Mouse (Mus musculus) liver, adult 2 months (tissue): ENCODE measurements around the gene Abcc9. TPM values are rescaled to one million over a fixed set of nuclear protein-coding genes. Genes with fewer than 3 reads are reported as not detected.

ENCODE experiments used
- DNase-seq: peaks from one replicate; pipeline ENCODE4 v3.0.0-alpha.2; 2011; ENCODE audit warnings: low read depth, low spot score; ENCODE audit errors: extremely low read depth
- H3K27ac ChIP-seq: fragments of 200-500 bp; replicated peaks from 2 replicates; pipeline ENCODE4 v1.5.1; 2012; ENCODE audit warnings: low read depth, mild to moderate bottlenecking, control low read depth, inconsistent platforms, low read length; ENCODE audit not compliant: insufficient read depth
- H3K27me3 ChIP-seq: fragments of 200-500 bp; 2 replicates; pipeline ENCODE4 v1.6.1; 2012; ENCODE audit warnings: mild to moderate bottlenecking, moderate library complexity, low read length, inconsistent platforms; ENCODE audit not compliant: control insufficient read depth, insufficient read depth
- H3K36me3 ChIP-seq: fragments of 200-500 bp; 2 replicates; pipeline ENCODE4 v1.6.1; 2012; ENCODE audit warnings: low read length, inconsistent platforms; ENCODE audit not compliant: control insufficient read depth, insufficient read depth
- H3K4me1 ChIP-seq: fragments of 200-500 bp; 2 replicates; pipeline ENCODE4 v1.6.1; 2011; ENCODE audit warnings: low read length; ENCODE audit not compliant: control insufficient read depth, insufficient read depth
- H3K4me3 ChIP-seq: fragments of 200-500 bp; 2 replicates; pipeline ENCODE4 v1.5.1; 2011; ENCODE audit warnings: low read depth, mild to moderate bottlenecking, control low read depth, low read length, moderate library complexity; ENCODE audit not compliant: insufficient read depth
- H3K79me2 ChIP-seq: fragments of 200-500 bp; 2 replicates; pipeline ENCODE4 v1.6.1; 2012; ENCODE audit warnings: inconsistent platforms, mild to moderate bottlenecking, low read length, moderate library complexity; ENCODE audit not compliant: control insufficient read depth, insufficient read depth
- H3K9ac ChIP-seq: fragments of 200-500 bp; 2 replicates; pipeline ENCODE4 v1.6.1; 2012; ENCODE audit warnings: low read depth, mild to moderate bottlenecking, control low read depth, inconsistent platforms, low read length
- CTCF ChIP-seq: fragments of 200-500 bp; IDR thresholded peaks from 2 replicates; pipeline ENCODE4 v1.5.1; 2011; ENCODE audit warnings: low read depth, low read length, control low read depth
- POLR2A ChIP-seq: fragments of 200-500 bp; IDR thresholded peaks from 2 replicates; pipeline ENCODE4 v1.6.1; 2011; ENCODE audit warnings: low read length, control low read depth; ENCODE audit not compliant: insufficient read depth; ENCODE audit errors: extremely low read depth
- WGBS: fragments of 180-500 bp; shearing (Covaris S2); methylation state at CpG from one replicate; pipeline ENCODE4 v1.1.7; 2018; 5-methylcytosine and 5-hydroxymethylcytosine counted together
- polyA plus RNA-seq: library from polyadenylated mRNA; depleted of rRNA; stranded (reverse); fragments of >200 nt; gene quantifications from 2 replicates; pipeline ENCODE4 v1.2.3, GENCODE M21; 2012; rRNA removed
- total RNA-seq: library from RNA; depleted of rRNA; stranded (reverse); fragments of >200 nt; gene quantifications from 2 replicates; pipeline ENCODE4 v1.2.3, GENCODE M21; 2014; rRNA removed

Abcc9 gene
- total RNA-seq, result 12.3 and 17.3 TPM in 2 replicates
- polyA plus RNA-seq, result 2.3 and 3.3 TPM in 2 replicates

DNA sequence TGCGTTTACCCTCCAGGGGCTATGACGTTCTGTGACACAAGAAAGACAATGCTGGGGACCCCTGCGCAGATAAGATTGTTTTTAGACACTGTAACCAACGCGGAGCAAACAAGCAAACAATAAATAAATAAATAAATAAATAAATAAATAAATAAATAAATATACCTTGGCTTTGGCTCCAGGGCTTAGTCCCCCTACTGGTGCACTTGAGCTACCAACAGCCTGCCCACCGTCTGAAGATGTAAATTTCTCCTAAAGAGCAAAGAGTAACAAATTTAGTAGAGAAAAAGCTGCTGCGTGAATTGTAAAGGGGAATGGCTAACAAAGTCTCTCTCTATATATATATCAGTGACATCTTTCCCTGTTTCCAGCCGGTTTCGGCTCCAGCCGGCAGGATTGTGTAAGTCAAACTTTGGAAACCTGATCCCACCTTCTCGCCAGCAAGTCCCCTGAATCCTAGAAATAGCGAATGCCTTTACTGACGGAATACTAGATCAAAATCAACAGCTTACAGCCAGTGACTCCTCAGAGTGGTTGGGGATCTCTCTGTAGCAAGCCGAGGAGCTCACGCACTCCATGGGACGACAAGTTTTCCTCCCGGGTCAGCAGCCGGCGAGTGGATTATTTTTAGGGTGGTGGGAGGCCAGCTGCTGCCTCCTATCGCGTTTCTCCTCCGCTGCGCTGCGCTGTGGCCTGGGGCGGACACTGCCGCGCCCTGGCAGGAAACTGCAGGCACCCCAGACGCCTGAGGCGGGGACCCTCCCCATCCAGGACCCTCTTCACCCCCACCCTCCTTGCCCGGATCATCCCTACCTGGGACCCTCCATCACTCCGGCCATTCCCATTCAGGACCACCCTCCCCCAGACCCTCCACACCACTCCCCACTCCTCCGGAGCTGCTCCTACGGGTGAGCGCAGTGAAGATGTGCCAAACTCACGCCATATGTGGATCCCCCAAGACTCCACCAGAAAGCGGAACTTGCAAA is at the start of gene Abcc9:
Gene Abcc9, minus strand, starts transcription at position 664 of the 986 bp plus-strand sequence.
- Histone ChIP-seq H3K27me3 (peaks cover 7% of the 10 kb centered on the region; the same call in 1 of the 2 replicates), H3K79me2 (no peaks in the 10 kb centered on the region), H3K4me3 (peak within 1 kb of the TSS; percentile 58), H3K36me3 (no peaks in the 10 kb centered on the region), H3K27ac (peak within 1 kb of the TSS; percentile 73), H3K4me1 (no peaks in the 10 kb centered on the region), H3K9ac (peak within 1 kb of the TSS; percentile 60)
- TF ChIP-seq POLR2A, result no peak
- no peak; the same call in 1 of the 2 replicates for TF ChIP-seq CTCF
- WGBS, result 9% methylated on average over 36 of the region's 36 CpGs
- DNase-seq, result no peak

DNA sequence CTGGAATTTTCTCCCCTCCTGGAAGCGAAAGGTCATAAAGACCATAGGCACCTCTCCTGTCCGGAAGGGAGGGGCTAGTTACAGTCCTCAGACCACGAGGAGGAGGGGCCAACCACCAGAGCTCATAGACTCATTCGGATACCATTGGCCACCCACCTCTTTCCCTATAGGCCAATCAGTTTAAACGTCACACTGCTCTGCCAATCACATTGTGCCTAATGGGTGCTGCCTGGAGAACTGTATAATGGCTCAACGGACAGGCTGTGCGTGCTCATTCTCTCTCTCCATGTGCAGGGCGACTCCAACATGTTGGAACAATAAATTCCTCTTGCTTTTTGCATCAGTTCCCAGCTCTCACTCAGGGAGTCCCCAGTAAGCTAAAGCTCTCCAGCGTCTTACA is 49.2 kb upstream of the Abcc9 start:
- TF ChIP-seq POLR2A, result no peak
- no peak for TF ChIP-seq CTCF
- 77% methylated on average over 9 of the region's 9 CpGs for WGBS

DNA sequence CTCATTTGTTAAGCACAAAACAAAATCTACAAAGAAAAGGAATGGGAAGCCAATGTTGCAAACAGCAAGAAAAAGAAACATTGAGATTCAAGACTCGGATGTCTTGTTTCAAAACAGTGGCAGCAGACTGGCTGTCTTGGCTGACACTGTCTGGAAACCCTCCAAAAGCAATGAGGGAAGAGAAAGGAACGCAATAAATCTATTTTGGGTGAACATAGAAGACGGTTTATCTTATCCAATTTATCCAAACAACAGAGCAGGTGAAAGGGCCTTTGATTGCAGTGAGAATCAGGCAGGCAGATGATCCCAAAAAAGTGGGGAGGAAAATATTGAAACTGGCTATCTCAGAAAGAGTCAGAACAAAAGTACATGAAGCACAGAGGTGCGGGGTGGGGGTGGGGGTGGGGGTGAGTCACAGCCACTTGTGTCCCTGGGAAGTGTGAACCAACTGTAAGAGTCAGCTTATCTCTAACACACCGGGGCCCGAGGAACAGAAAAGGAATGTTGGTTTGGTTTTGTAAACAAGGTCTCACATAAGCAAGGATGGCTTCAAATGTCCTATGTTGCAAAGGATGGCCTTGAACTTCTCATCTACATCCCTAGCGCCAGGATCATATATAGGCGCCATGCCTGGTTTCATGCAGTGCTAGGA is 46.1 kb upstream of the Abcc9 start:
- no peaks in the 10 kb centered on the region for H3K79me2 ChIP-seq
- no peak overlapping the region for H3K9ac ChIP-seq
- 25% methylated on average over 8 of the region's 8 CpGs for WGBS
- H3K4me1 ChIP-seq, result peaks cover 10% of the 10 kb centered on the region; the same call in 1 of the 2 replicates
- no peak for TF ChIP-seq CTCF
- TF ChIP-seq POLR2A, result no peak
- no peak overlapping the region for H3K4me3 ChIP-seq
- DNase-seq, result peak; percentile 86
- peak overlapping the region; percentile 72 for H3K27ac ChIP-seq
- no peaks in the 10 kb centered on the region for H3K27me3 ChIP-seq
- no peaks in the 10 kb centered on the region for H3K36me3 ChIP-seq

More for the DNA sequence above, 49.2 kb upstream of the Abcc9 start:
- no peak overlapping the region for H3K27ac ChIP-seq
- no peaks in the 10 kb centered on the region for H3K79me2 ChIP-seq
- H3K9ac ChIP-seq, result no peak overlapping the region
- H3K27me3 ChIP-seq, result no peaks in the 10 kb centered on the region
- peaks cover 10% of the 10 kb centered on the region; the same call in 1 of the 2 replicates for H3K4me1 ChIP-seq
- DNase-seq, result no peak
- H3K36me3 ChIP-seq, result no peaks in the 10 kb centered on the region
- H3K4me3 ChIP-seq, result no peak overlapping the region

DNA sequence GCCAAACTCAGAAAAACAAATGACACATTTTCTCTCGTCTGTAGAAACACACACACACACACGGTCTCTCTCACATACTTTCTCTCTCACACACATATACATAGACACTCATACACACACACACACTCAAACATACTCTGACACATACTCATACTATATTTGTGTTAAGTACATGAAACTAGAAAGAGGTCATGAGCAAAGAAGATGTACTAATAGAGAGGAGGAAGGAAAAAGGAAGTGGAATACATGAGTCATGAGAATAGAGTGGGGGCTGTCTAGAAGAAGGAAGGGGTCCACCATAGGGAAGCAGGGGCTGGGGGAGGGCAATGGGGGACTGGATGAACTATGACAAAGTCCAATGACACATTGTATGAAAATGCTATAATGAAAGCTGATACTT is 45.0 kb upstream of the Abcc9 start:
- no peak overlapping the region for H3K9ac ChIP-seq
- 69% methylated on average over 2 of the region's 2 CpGs for WGBS
- no peak overlapping the region for H3K4me3 ChIP-seq

DNA sequence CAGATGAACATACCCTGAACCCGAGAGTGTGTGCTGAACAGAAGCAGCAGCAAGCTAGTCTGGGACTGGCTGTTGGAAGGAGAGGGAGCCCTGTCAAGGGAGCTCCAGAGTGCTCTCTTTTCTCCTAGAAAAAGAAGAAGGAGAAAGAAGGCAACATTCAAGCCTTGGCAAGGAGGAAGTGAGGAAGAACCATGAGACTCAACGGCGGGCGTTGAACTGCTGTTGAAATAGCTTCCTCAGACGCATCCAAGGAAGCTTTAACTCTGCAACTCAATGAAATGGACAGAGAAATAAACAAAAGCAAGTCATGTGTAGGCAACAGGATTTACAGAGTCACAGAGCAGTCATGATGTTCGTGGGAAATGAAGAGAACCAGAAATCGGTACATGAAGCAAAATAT is 44.6 kb upstream of the Abcc9 start:
- Histone ChIP-seq H3K9ac (no peak overlapping the region), H3K27me3 (no peaks in the 10 kb centered on the region), H3K36me3 (no peaks in the 10 kb centered on the region), H3K4me3 (no peak overlapping the region), H3K27ac (peak overlapping the region; percentile 47), H3K79me2 (no peaks in the 10 kb centered on the region), H3K4me1 (peaks cover 6% of the 10 kb centered on the region; the same call in 1 of the 2 replicates)
- no peak for TF ChIP-seq POLR2A
- WGBS, result 80% methylated on average over 7 of the region's 7 CpGs
- DNase-seq, result peak; percentile 34

More for the DNA sequence above, 45.0 kb upstream of the Abcc9 start:
- no peak overlapping the region for H3K27ac ChIP-seq
- DNase-seq, result no peak
- H3K36me3 ChIP-seq, result no peaks in the 10 kb centered on the region
- peaks cover 8% of the 10 kb centered on the region; the same call in 1 of the 2 replicates for H3K4me1 ChIP-seq
- no peaks in the 10 kb centered on the region for H3K79me2 ChIP-seq
- no peaks in the 10 kb centered on the region for H3K27me3 ChIP-seq
- TF ChIP-seq CTCF (no peak), POLR2A (no peak)
